Mouse (Mus musculus): ENCODE results near the gene Smyd3. TPM values are rescaled to one million over a fixed set of nuclear protein-coding genes. Genes with fewer than 3 reads are reported as not detected.

The Smyd3 gene
- polyA plus RNA-seq, 1 experiment from 2014 or later = 20.7 TPM

DNA sequence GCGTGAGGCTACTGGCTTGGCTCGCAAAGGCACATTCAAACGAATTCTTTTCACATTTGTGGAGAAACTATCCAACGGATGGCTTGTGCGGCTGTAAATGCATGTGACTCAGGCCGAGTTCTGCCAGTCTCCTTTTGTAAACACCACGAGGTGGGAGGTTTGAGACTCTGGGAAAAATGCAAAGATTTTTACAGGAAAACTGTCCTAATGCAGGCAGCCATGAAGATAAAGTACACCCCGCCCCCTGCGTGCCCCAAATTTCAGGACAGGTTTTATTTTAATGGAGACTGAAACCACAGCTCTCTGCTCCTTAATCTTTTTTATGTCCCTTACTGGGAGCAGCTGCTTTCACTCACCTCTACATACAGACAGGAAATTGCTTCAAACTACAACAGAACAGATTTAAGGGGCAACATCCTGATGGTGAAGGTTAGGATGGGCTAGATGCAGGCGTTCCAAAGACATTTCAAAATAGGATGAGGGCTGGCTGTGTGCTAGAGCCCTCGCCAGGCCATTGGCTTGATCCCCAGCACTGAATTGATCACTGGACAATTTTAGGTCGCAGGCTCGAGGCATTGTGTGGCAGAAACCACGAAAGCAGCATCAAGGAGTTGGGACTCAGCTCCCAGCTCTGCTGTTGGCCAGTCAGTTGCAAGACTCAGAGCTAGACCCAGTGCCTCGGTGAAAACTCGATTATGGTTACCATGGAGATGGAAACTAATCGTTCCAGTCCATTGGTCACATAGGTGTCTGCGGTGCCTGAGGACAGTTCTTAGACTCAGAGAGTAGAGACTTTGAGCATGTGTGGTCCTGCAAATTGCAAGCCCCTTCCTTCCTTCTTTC lies 457.5 kb downstream of the Smyd3 start:
- peak overlapping the region; percentile 87 for H3K27ac ChIP-seq (replicated peaks)
- H3K4me1 ChIP-seq = peaks cover 71% of the 10 kb centered on the region
- WGBS = 53% methylated on average over 18 of the region's 18 CpGs
- H3K4me3 ChIP-seq = no peak overlapping the region
- H3K36me3 ChIP-seq (replicated peaks) = no peaks in the 10 kb centered on the region
- DNase-seq (ENCODE audit: low spot score) = peak; percentile 67
- H3K9me3 ChIP-seq = no peaks in the 10 kb centered on the region
- H3K27me3 ChIP-seq (replicated peaks; ENCODE audit: low read depth, poor library complexity, severe bottlenecking) = no peaks in the 10 kb centered on the region

DNA sequence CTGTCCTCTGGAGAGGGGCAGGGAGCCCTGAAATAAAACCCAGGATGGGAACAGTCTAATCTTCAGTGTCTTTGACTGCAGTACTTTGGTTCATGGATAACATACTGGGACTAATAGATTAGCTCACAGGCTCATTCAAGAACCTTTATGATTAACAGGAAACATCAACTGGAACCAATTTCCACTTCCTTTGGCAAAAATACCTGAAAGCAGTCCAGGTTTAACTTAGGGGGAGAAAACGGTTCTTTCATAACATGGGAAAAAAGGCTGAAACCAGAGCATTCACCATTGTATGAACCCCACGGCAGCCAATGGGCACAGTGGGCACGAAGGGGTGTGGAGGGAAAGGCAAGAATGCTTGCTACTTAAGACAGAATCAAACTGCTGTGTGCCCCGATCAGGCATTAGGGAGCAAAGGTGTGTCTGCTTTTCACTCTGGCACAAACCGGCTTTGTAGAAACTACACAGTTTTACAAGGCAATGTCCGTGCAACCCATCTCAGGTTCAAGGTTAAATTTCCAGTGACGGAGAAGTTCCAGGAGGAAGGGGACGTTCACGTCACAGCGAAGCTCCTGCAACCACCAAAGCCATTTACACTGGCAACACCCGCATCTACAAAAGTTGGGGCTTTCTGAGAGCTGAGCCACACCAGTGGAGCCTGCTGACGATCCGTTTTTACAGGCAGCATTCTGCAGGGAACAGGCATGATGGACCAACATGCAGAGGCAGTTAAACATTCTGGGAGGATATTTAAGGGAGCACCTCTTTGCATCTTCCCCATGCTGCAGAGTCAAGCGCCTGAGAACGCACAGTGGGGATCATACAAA lies 458.3 kb downstream of the Smyd3 start:
- Histone ChIP-seq H3K4me1 (peaks cover 74% of the 10 kb centered on the region), H3K4me3 (no peak overlapping the region), H3K36me3 (replicated peaks) (no peaks in the 10 kb centered on the region), H3K27me3 (replicated peaks; ENCODE audit: low read depth, poor library complexity, severe bottlenecking) (no peaks in the 10 kb centered on the region), H3K27ac (replicated peaks) (peak overlapping the region; percentile 87), H3K9me3 (no peaks in the 10 kb centered on the region)
- WGBS = 70% methylated on average over 15 of the region's 15 CpGs
- peak; percentile 34 for DNase-seq (ENCODE audit: low spot score)

DNA sequence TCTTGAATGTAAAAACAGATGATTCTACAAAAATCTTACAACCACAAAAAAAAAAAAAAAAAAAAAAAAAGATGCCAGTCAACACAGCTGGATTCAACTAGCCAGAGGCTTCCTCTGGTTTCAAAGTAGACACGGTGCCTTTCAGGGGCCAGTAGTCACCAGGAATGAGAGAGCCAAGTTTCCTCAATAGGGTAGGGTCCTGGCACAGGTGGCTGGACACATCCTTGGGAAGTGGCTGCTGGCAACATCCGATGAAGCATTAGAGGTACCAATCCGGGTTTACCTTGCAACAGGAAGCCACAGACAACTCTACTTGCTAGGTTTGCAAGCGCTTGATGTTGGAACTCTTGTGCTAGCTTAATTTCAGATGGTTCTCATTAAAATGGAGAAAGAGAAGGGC lies 459.2 kb downstream of the Smyd3 start:
- no peak overlapping the region for H3K4me3 ChIP-seq
- no peaks in the 10 kb centered on the region for H3K27me3 ChIP-seq (replicated peaks; ENCODE audit: low read depth, poor library complexity, severe bottlenecking)
- H3K36me3 ChIP-seq (replicated peaks) = no peaks in the 10 kb centered on the region
- H3K9me3 ChIP-seq = no peaks in the 10 kb centered on the region
- DNase-seq (ENCODE audit: low spot score) = peak; percentile 67
- peaks cover 76% of the 10 kb centered on the region for H3K4me1 ChIP-seq
- H3K27ac ChIP-seq (replicated peaks) = peak overlapping the region; percentile 87
- 38% methylated on average over 4 of the region's 4 CpGs for WGBS

DNA sequence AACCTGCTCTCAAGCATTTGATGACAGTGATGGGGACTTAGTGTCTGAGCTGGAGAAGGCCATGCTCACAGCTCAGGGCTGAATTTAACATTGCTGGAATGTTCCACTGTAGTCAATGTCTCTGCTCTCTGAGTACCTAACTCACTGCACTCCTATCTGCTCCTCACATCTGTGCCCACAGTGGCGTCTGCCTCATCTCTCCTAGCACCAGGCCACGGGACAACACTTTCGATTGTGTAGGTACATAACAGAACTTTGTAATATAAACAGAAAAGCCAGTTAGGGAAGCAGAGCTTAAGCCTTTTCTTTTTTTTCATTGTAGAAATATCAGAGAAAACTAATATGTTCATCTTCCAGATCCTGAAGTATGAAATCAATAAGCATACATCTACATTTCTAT lies 462.1 kb downstream of the Smyd3 start:
- Histone ChIP-seq H3K27me3 (replicated peaks; ENCODE audit: low read depth, poor library complexity, severe bottlenecking) (no peaks in the 10 kb centered on the region), H3K27ac (replicated peaks) (no peak overlapping the region), H3K4me1 (peaks cover 54% of the 10 kb centered on the region), H3K4me3 (no peak overlapping the region), H3K36me3 (replicated peaks) (no peaks in the 10 kb centered on the region), H3K9me3 (no peaks in the 10 kb centered on the region)
- no peak for DNase-seq (ENCODE audit: low spot score)
- WGBS = 76% methylated on average over 3 of the region's 3 CpGs

DNA sequence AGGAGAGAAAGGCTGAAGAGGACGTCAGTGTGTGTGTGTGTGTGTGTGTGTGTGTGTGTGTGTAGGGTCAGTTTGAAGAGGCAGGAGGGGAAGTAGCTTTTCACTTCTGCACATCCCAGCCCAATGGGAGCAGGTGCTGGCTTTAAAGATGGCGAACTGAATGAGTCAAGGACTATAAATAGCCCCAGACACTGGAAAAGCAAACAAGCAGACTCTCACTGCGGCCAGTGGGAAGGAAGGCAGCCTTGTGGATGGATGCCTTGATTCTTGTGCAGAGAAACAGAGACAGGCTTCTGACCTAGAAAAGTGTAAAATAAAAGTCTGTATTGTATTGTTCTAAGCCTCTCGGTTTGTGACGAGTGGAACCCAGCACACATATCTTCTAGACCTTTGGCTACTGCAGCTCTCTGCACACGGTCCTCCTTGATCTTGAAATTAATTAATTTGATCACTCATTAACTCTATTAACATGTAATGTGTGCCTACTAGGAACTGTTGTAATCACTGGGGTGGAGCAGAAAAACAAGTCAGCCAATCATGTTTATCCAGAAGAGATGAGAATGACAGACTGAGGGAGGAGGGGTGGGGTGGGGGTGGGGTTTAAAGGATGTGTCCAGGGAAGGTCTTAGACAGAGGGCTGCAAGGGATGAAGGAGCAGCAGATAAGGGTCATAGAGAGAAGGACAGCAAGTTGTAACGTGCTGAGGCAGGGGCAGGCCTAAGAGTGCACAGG lies 463.3 kb downstream of the Smyd3 start:
- WGBS = 77% methylated on average over 7 of the region's 7 CpGs
- Histone ChIP-seq H3K27me3 (replicated peaks; ENCODE audit: low read depth, poor library complexity, severe bottlenecking) (no peaks in the 10 kb centered on the region), H3K4me3 (no peak overlapping the region), H3K27ac (replicated peaks) (peak overlapping the region; percentile 41; the same call in 1 of the 2 replicates), H3K36me3 (replicated peaks) (no peaks in the 10 kb centered on the region), H3K9me3 (no peaks in the 10 kb centered on the region), H3K4me1 (peaks cover 42% of the 10 kb centered on the region)
- DNase-seq (ENCODE audit: low spot score) = no peak

DNA sequence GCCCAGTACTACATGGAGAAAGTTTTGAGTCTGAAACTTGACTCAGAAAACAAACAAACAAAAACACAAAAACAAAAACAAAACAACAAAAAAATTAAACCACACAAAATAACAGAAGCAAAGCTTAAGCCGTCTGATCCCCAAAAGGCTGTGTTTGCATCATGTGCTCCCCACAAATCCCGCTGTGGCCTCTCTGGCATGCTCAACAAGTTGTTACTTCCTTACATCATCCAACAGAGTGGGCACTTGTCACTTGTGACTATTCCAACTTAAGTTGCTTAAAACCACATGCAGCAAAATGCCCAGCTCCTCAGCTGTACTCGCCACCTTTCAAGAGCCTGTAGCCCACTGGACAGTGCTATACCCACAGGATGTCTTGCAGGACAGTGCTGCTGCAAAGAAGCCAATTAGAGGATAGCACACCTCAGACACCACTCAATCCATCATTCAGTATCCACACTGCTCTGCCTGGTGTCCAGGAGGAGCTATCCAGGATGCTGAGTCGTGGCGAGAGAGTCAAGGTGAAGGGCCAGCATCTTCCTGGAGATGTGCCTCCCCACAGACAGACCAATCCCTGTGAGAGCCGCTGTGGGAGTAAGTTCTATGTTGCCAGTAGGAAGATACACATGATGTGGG lies 465.2 kb downstream of the Smyd3 start:
- H3K9me3 ChIP-seq = no peaks in the 10 kb centered on the region
- no peak overlapping the region for H3K27ac ChIP-seq (replicated peaks)
- WGBS = 92% methylated on average over 6 of the region's 6 CpGs
- no peaks in the 10 kb centered on the region for H3K27me3 ChIP-seq (replicated peaks; ENCODE audit: low read depth, poor library complexity, severe bottlenecking)
- DNase-seq (ENCODE audit: low spot score) = no peak
- H3K4me3 ChIP-seq = no peak overlapping the region
- no peaks in the 10 kb centered on the region for H3K36me3 ChIP-seq (replicated peaks)
- peaks cover 24% of the 10 kb centered on the region for H3K4me1 ChIP-seq

DNA sequence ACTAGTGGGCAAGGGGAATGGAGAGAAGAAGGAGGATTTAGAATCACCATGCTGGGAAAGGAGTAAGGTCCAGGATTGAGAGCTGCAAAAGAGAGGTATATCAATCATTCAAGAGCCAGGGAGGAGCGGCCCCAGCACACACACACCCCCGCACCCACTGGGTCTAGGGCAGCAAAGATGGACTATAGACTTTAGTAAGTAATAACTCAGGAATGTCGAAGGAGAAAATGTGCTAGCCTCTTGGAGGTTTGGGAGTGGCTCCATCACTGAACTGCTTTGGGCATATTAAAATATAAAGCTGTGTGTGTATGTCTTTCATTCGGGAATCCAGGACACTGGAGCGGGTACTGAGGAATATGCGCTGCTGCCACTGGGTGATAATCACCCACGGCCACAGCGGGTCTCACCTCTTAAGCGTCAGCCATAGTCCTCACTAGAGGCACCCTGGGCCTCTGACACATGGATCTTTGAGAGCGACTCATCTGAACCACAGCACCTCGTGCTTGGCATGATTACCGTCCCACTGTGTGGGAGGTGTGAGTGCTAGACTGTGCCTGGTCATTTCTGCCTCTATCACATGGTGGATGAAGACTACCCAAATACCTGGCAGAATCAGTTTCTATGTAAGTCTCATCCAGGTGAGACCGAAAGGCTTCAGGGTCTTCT lies 469.8 kb downstream of the Smyd3 start:
- Histone ChIP-seq H3K27ac (replicated peaks) (0 out of 2 replicates have a peak overlapping the region, but pooled peaks have one; percentile 19), H3K4me1 (peaks cover 14% of the 10 kb centered on the region), H3K36me3 (replicated peaks) (no peaks in the 10 kb centered on the region), H3K27me3 (replicated peaks; ENCODE audit: low read depth, poor library complexity, severe bottlenecking) (peaks cover 5% of the 10 kb centered on the region; the same call in 1 of the 2 replicates), H3K4me3 (no peak overlapping the region), H3K9me3 (no peaks in the 10 kb centered on the region)
- DNase-seq (ENCODE audit: low spot score) = no peak
- WGBS = 95% methylated on average over 13 of the region's 13 CpGs

DNA sequence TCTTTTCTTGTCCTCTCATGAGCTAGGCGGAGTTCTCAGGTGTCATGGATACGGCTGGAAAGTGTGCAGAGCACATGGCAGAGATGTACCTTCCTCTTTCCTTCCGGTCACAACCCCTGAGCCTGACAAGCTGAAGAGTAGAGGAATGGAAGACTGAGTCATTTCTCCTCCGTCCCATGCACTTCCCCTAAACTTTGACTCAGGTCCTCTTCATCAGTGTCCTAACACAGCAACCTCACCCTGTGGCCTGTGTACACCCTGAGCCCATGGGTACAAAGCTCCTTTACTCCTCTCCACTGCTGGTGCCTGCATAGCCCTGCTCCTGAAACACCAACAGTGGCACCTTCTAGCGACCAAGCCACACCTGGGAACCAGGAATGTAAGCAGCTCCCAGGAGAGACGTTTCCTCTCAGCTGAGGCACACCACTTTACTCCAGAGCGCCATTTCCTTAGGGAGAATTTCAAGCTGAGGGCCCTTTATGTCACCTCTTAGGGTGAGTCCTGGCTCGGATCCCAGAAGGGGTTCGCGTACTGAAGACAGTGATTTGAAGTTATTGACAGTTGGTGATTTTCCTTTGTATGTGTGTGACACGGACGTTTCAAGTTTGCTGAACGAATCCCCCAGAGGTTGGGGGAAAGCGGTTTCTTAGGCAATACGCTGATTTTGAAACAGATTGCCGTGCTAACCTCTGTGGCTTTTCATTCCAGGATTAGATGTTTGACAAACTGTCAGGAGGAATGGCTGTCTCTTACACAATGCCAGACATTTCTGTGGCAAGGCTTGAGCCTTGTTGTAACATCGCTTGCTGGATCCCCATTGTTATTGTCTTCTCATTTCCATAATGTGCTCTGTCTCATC lies 471.8 kb downstream of the Smyd3 start:
- Histone ChIP-seq H3K27me3 (replicated peaks; ENCODE audit: low read depth, poor library complexity, severe bottlenecking) (peaks cover 5% of the 10 kb centered on the region; the same call in 1 of the 2 replicates), H3K27ac (replicated peaks) (no peak overlapping the region)
- no peak for DNase-seq (ENCODE audit: low spot score)

DNA sequence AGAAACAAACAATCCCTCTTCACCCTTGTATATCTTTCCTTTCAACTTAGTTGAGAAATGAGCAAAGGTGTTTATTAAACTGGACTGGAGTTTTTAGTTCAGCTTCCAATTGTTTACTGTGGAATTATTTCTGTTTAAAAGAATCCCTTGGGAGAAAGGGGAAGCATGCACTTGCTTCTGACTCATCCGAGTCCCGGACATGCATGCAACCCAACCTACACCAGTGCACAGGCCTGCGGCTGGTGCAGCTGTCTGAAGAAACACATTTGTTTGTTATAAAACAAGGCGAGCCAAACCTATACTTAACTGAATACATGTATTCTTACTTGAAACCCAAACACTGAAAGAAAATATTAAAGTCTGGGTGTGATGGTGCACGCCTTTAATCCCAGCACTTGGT lies 473.7 kb downstream of the Smyd3 start:
- H3K27ac ChIP-seq (replicated peaks) = no peak overlapping the region; the same call in 1 of the 2 replicates
- H3K9me3 ChIP-seq = no peaks in the 10 kb centered on the region
- H3K4me1 ChIP-seq = peaks cover 14% of the 10 kb centered on the region
- H3K4me3 ChIP-seq = no peak overlapping the region
- 86% methylated on average over 5 of the region's 5 CpGs for WGBS
- no peak for DNase-seq (ENCODE audit: low spot score)
- H3K27me3 ChIP-seq (replicated peaks; ENCODE audit: low read depth, poor library complexity, severe bottlenecking) = peaks cover 5% of the 10 kb centered on the region; the same call in 1 of the 2 replicates
- no peaks in the 10 kb centered on the region for H3K36me3 ChIP-seq (replicated peaks)

More for the DNA sequence above, 471.8 kb downstream of the Smyd3 start:
- H3K9me3 ChIP-seq = no peaks in the 10 kb centered on the region
- H3K4me3 ChIP-seq = no peak overlapping the region
- H3K36me3 ChIP-seq (replicated peaks) = no peaks in the 10 kb centered on the region
- H3K4me1 ChIP-seq = peaks cover 14% of the 10 kb centered on the region
- WGBS = 80% methylated on average over 17 of the region's 17 CpGs

DNA sequence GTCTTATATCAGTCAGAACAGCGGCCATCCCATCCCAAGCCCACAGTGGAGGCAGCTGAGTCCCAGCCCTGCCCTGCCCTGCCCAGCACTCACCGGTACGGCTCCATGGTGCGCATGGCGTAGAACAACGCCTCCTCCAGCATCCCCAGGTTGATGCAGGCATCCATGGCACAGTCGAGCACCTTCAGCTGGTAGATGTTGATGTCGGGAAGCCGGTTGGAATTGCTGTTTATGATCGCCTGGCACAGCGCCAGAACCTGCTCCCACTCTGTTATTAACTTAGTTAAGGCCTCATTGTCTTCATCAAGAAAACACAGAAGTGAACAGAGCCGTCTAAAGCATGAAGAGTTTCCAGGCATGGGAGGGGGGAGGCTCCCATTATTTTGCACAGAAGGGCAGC lies 474.2 kb downstream of the Smyd3 start:
- H3K27me3 ChIP-seq (replicated peaks; ENCODE audit: low read depth, poor library complexity, severe bottlenecking) = peaks cover 5% of the 10 kb centered on the region; the same call in 1 of the 2 replicates

DNA sequence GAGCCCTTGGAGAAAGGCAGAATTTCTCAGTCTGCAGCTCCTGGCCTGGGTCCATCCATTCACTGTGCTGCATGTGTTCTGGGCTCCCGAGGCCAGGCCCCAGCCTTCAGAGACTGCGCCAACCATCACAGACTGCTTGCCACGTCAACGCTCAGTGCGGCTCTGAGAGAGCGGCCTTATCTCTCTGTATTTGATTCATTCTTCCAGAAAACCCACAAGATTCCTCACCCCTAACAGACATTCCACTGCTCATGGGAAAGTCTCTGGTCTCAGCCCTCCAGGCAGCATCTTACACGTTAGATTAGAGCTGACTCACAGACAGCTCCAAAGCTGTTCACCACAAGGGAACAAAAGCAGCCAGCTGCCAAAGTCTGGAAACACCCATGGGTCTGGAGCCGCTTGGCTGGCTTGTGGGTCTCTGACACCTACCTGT lies 475.9 kb downstream of the Smyd3 start:
- no peaks in the 10 kb centered on the region for H3K36me3 ChIP-seq (replicated peaks)
- H3K4me3 ChIP-seq = no peak overlapping the region
- DNase-seq (ENCODE audit: low spot score) = no peak
- H3K27me3 ChIP-seq (replicated peaks; ENCODE audit: low read depth, poor library complexity, severe bottlenecking) = peaks cover 5% of the 10 kb centered on the region; the same call in 1 of the 2 replicates
- no peaks in the 10 kb centered on the region for H3K9me3 ChIP-seq
- H3K27ac ChIP-seq (replicated peaks) = no peak overlapping the region; the same call in 1 of the 2 replicates
- H3K4me1 ChIP-seq = peaks cover 14% of the 10 kb centered on the region
- whole genome bisulfite sequencing = 86% methylated on average over 8 of the region's 8 CpGs

More for the DNA sequence above, 474.2 kb downstream of the Smyd3 start:
- H3K36me3 ChIP-seq (replicated peaks) = no peaks in the 10 kb centered on the region
- H3K4me1 ChIP-seq = peaks cover 14% of the 10 kb centered on the region
- H3K27ac ChIP-seq (replicated peaks) = peak overlapping the region; percentile 51; the same call in 1 of the 2 replicates
- WGBS = 85% methylated on average over 12 of the region's 12 CpGs
- H3K9me3 ChIP-seq = no peaks in the 10 kb centered on the region
- DNase-seq (ENCODE audit: low spot score) = no peak
- H3K4me3 ChIP-seq = no peak overlapping the region

Measured in embryonic facial prominence, embryonic 10.5 days (tissue).